Mouse (Mus musculus) neural tube, embryonic 13.5 days (tissue): ENCODE data around the gene Fdxacb1. TPM values are rescaled to one million over a fixed set of nuclear protein-coding genes. Genes with fewer than 3 reads are reported as not detected.

Source experiments
- ATAC-seq: fragments of 200-750 bp; cut with Nextera tagmentation; 2 replicates; pipeline ENCODE4 v1.8.0; 2017; ENCODE audit warnings: low read depth, mild to moderate bottlenecking, moderate TSS enrichment, moderate library complexity
- H3K27ac ChIP-seq: fragments of 300-500 bp; sonication (generic); replicated peaks from 2 replicates; pipeline ENCODE4 v1.5.1; 2015; ENCODE audit warnings: moderate library complexity, mild to moderate bottlenecking, inconsistent platforms
- H3K27me3 ChIP-seq: fragments of 300-500 bp; sonication (generic); 2 replicates; pipeline ENCODE4 v1.6.1; 2015; ENCODE audit warnings: mild to moderate bottlenecking, inconsistent platforms
- H3K36me3 ChIP-seq: fragments of 300-500 bp; sonication (generic); 2 replicates; pipeline ENCODE4 v1.6.1; 2015; ENCODE audit warnings: mild to moderate bottlenecking, inconsistent platforms
- H3K4me1 ChIP-seq: fragments of 300-500 bp; sonication (generic); replicated peaks from 2 replicates; pipeline ENCODE4 v1.6.1; 2015; ENCODE audit warnings: inconsistent platforms
- H3K4me2 ChIP-seq: fragments of 300-500 bp; sonication (generic); 2 replicates; pipeline ENCODE4 v1.6.1; 2015; ENCODE audit warnings: inconsistent platforms, mild to moderate bottlenecking, moderate library complexity
- H3K4me3 ChIP-seq: fragments of 300-500 bp; sonication (generic); 2 replicates; pipeline ENCODE4 v1.5.1; 2015; ENCODE audit warnings: mild to moderate bottlenecking, inconsistent platforms
- H3K9ac ChIP-seq: fragments of 300-500 bp; sonication (generic); 2 replicates; pipeline ENCODE4 v1.6.1; 2015; ENCODE audit warnings: moderate library complexity, mild to moderate bottlenecking, inconsistent platforms
- H3K9me3 ChIP-seq: fragments of 300-500 bp; sonication (generic); 2 replicates; pipeline ENCODE4 v1.6.1; 2016; ENCODE audit warnings: inconsistent platforms
- WGBS: fragments of 180-500 bp; shearing (Covaris S2); methylation state at CpG from one replicate; pipeline ENCODE4 v1.1.7; 2015; 5-methylcytosine and 5-hydroxymethylcytosine counted together
- polyA plus RNA-seq: library from polyadenylated mRNA; unstranded; fragments of >200 nt; fragmentation: Nextera tagmentation; extraction: Ambion mirVana; gene quantifications from 2 replicates; pipeline ENCODE4 v1.2.1, GENCODE M21; 2015

The Fdxacb1 gene
- 8.9 and 12.9 TPM in 2 replicates for polyA plus RNA-seq

- Histone ChIP-seq H3K9ac (peak within 1 kb of the TSS; percentile 81), H3K27ac (peak within 1 kb of the TSS; percentile 92), H3K9me3 (no peaks in the 10 kb centered on the region), H3K27me3 (no peaks in the 10 kb centered on the region), H3K4me2 (peak within 1 kb of the TSS; percentile 72), H3K36me3 (peaks cover 11% of the 10 kb centered on the region), H3K4me1 (peaks cover 19% of the 10 kb centered on the region), H3K4me3 (peak within 1 kb of the TSS; percentile 62)
- WGBS: 5% methylated on average over 59 of the region's 59 CpGs
- ATAC-seq: peak; percentile 96
Observed at GRCm38 (mm10) chr9:50768107-50769002, at the start of gene Fdxacb1. TSS of gene Fdxacb1 (plus strand) at chr9:50768236.

GRCm38 (mm10) chr9:50718878-50719277, 49.2 kb upstream of the Fdxacb1 start:
- no peak overlapping the region for H3K27ac ChIP-seq
- WGBS: 85% methylated on average over 4 of the region's 4 CpGs
- ATAC-seq: no peak

GRCm38 (mm10) chr9:50721061-50721460, 47.0 kb upstream of the Fdxacb1 start:
- peaks cover 7% of the 10 kb centered on the region; the same call in 1 of the 2 replicates for H3K36me3 ChIP-seq
- H3K4me3 ChIP-seq: no peak overlapping the region
- no peak overlapping the region for H3K4me2 ChIP-seq
- WGBS: 27% methylated on average over 12 of the region's 12 CpGs
- H3K9me3 ChIP-seq: no peaks in the 10 kb centered on the region
- no peaks in the 10 kb centered on the region for H3K27me3 ChIP-seq
- H3K9ac ChIP-seq: peak overlapping the region; percentile 31; the same call in 1 of the 2 replicates
- no peak overlapping the region for H3K27ac ChIP-seq
- no peak for ATAC-seq
- peaks cover 59% of the 10 kb centered on the region for H3K4me1 ChIP-seq

More at GRCm38 (mm10) chr9:50718878-50719277, 49.2 kb upstream of the Fdxacb1 start:
- Histone ChIP-seq H3K4me2 (no peak overlapping the region), H3K4me1 (peaks cover 37% of the 10 kb centered on the region), H3K27me3 (no peaks in the 10 kb centered on the region), H3K4me3 (no peak overlapping the region), H3K9me3 (no peaks in the 10 kb centered on the region), H3K36me3 (peaks cover 7% of the 10 kb centered on the region; the same call in 1 of the 2 replicates), H3K9ac (no peak overlapping the region)

GRCm38 (mm10) chr9:50722451-50722911, 45.6 kb upstream of the Fdxacb1 start:
- Histone ChIP-seq H3K27me3 (no peaks in the 10 kb centered on the region), H3K4me3 (no peak overlapping the region), H3K36me3 (no peaks in the 10 kb centered on the region), H3K4me1 (peaks cover 73% of the 10 kb centered on the region), H3K4me2 (peak overlapping the region; percentile 83), H3K9ac (0 out of 2 replicates have a peak overlapping the region, but pooled peaks have one; percentile 34), H3K9me3 (no peaks in the 10 kb centered on the region), H3K27ac (peak overlapping the region; percentile 86)
- 19% methylated on average over 8 of the region's 8 CpGs for WGBS
- ATAC-seq: peak; percentile 20; the same call in 1 of the 2 replicates

- 31% methylated on average over 7 of the region's 7 CpGs for WGBS
- no peaks in the 10 kb centered on the region for H3K27me3 ChIP-seq
- peak overlapping the region; percentile 14 for H3K4me3 ChIP-seq
- peak overlapping the region; percentile 83 for H3K4me2 ChIP-seq
- no peaks in the 10 kb centered on the region for H3K9me3 ChIP-seq
- H3K9ac ChIP-seq: peak overlapping the region; percentile 52
- peak overlapping the region; percentile 86 for H3K27ac ChIP-seq
- ATAC-seq: no peak
- no peaks in the 10 kb centered on the region for H3K36me3 ChIP-seq
- H3K4me1 ChIP-seq: peaks cover 76% of the 10 kb centered on the region
Observed at GRCm38 (mm10) chr9:50723406-50723805, 44.6 kb upstream of the Fdxacb1 start.

GRCm38 (mm10) chr9:50724147-50724546, 43.9 kb upstream of the Fdxacb1 start:
- H3K4me3 ChIP-seq: peak overlapping the region; percentile 8; the same call in 1 of the 2 replicates
- no peaks in the 10 kb centered on the region for H3K9me3 ChIP-seq
- H3K27ac ChIP-seq: peak overlapping the region; percentile 86
- H3K4me1 ChIP-seq: peaks cover 81% of the 10 kb centered on the region
- peak overlapping the region; percentile 63 for H3K9ac ChIP-seq
- no peaks in the 10 kb centered on the region for H3K36me3 ChIP-seq
- 67% methylated on average over 2 of the region's 2 CpGs for WGBS
- H3K4me2 ChIP-seq: peak overlapping the region; percentile 83
- no peaks in the 10 kb centered on the region for H3K27me3 ChIP-seq
- ATAC-seq: no peak

GRCm38 (mm10) chr9:50724661-50725330, 43.2 kb upstream of the Fdxacb1 start:
- no peaks in the 10 kb centered on the region for H3K9me3 ChIP-seq
- no peaks in the 10 kb centered on the region for H3K27me3 ChIP-seq
- H3K4me1 ChIP-seq: peaks cover 81% of the 10 kb centered on the region
- ATAC-seq: no peak
- WGBS: 27% methylated on average over 3 of the region's 3 CpGs
- peak overlapping the region; percentile 86 for H3K27ac ChIP-seq
- peak overlapping the region; percentile 8 for H3K4me3 ChIP-seq
- peak overlapping the region; percentile 83 for H3K4me2 ChIP-seq
- no peaks in the 10 kb centered on the region for H3K36me3 ChIP-seq
- peak overlapping the region; percentile 63 for H3K9ac ChIP-seq

- Histone ChIP-seq H3K4me3 (peak overlapping the region; percentile 75), H3K27me3 (no peaks in the 10 kb centered on the region), H3K4me2 (peak overlapping the region; percentile 83), H3K27ac (peak overlapping the region; percentile 86), H3K9ac (peak overlapping the region; percentile 89), H3K9me3 (no peaks in the 10 kb centered on the region), H3K4me1 (peaks cover 72% of the 10 kb centered on the region), H3K36me3 (no peaks in the 10 kb centered on the region)
- WGBS: 30% methylated on average over 8 of the region's 8 CpGs
- no peak for ATAC-seq
Observed at GRCm38 (mm10) chr9:50725921-50726590, 42.0 kb upstream of the Fdxacb1 start.

GRCm38 (mm10) chr9:50727171-50727924, 40.7 kb upstream of the Fdxacb1 start:
- Histone ChIP-seq H3K9ac (peak overlapping the region; percentile 89), H3K4me1 (peaks cover 62% of the 10 kb centered on the region), H3K36me3 (no peaks in the 10 kb centered on the region), H3K27ac (peak overlapping the region; percentile 86), H3K4me2 (peak overlapping the region; percentile 83), H3K4me3 (peak overlapping the region; percentile 75), H3K9me3 (no peaks in the 10 kb centered on the region), H3K27me3 (no peaks in the 10 kb centered on the region)
- 2% methylated on average over 30 of the region's 30 CpGs for WGBS
- ATAC-seq: peak; percentile 24

GRCm38 (mm10) chr9:50727925-50728651, 39.9 kb upstream of the Fdxacb1 start:
- WGBS: under 1% methylated on average over 44 of the region's 45 CpGs
- Histone ChIP-seq H3K4me2 (peak overlapping the region; percentile 83), H3K9me3 (no peaks in the 10 kb centered on the region), H3K4me1 (peaks cover 59% of the 10 kb centered on the region), H3K36me3 (no peaks in the 10 kb centered on the region), H3K27ac (peak overlapping the region; percentile 86), H3K27me3 (no peaks in the 10 kb centered on the region), H3K4me3 (peak overlapping the region; percentile 75), H3K9ac (peak overlapping the region; percentile 89)
- peak; percentile 97 for ATAC-seq
